Mouse (Mus musculus) liver, adult 2 months (tissue): ENCODE data around the gene Hoxc9.

Experiments used
- CTCF ChIP-seq: fragments of 200-500 bp; IDR thresholded peaks from 2 replicates; pipeline ENCODE4 v1.5.1; 2011; ENCODE audit warnings: low read depth, low read length, control low read depth
- POLR2A ChIP-seq: fragments of 200-500 bp; IDR thresholded peaks from 2 replicates; pipeline ENCODE4 v1.6.1; 2011; ENCODE audit warnings: low read length, control low read depth; ENCODE audit not compliant: insufficient read depth; ENCODE audit errors: extremely low read depth

GRCm38 (mm10) chr15:102975034-102975433 is 1.2 kb upstream of the Hoxc9 start:
- TF ChIP-seq CTCF (no peak), POLR2A (no peak)
